Mouse (Mus musculus) megakaryocyte, embryonic 14.5 days (primary cell): Measurements from ENCODE around the gene Arhgef11. TPM values are rescaled to one million over a fixed set of nuclear protein-coding genes. Genes with fewer than 3 reads are reported as not detected.

Source experiments
- H3K27me3 ChIP-seq: replicated peaks from 2 replicates; pipeline ENCODE3; 2012; ENCODE audit warnings: inconsistent platforms
- H3K36me3 ChIP-seq: replicated peaks from 2 replicates; pipeline ENCODE3; 2012; ENCODE audit warnings: low read length, inconsistent platforms, mixed read lengths
- H3K4me1 ChIP-seq: 2 replicates; pipeline ENCODE4 v1.6.1; 2012; ENCODE audit warnings: inconsistent platforms
- H3K4me3 ChIP-seq: replicated peaks from 2 replicates; pipeline ENCODE3; 2012; ENCODE audit warnings: moderate library complexity, mild to moderate bottlenecking, inconsistent platforms
- H3K9me3 ChIP-seq: 2 replicates; pipeline ENCODE4 v1.6.1; 2012; ENCODE audit warnings: inconsistent platforms
- FLI1 ChIP-seq: IDR thresholded peaks from 2 replicates; pipeline ENCODE4 v1.6.1; 2012; ENCODE audit warnings: low read length, inconsistent platforms, mixed read lengths
- GATA1 ChIP-seq: IDR thresholded peaks from 3 replicates; pipeline ENCODE4 v1.6.1; 2012; ENCODE audit warnings: mixed read lengths, low read length, inconsistent platforms, borderline replicate concordance
- polyA plus RNA-seq: library from polyadenylated mRNA; stranded (reverse); fragments of >175 nt; gene quantifications from 2 replicates; pipeline ENCODE4 v1.2.3, GENCODE M21; 2012; ENCODE audit warnings: low replicate concordance; ENCODE audit not compliant: insufficient read depth

Gene Arhgef11
- polyA plus RNA-seq, 1 experiment: 1.4 TPM

- no peaks in the 10 kb centered on the region for H3K9me3 ChIP-seq
- no peak overlapping the region for H3K4me3 ChIP-seq
- H3K4me1 ChIP-seq: no peaks in the 10 kb centered on the region
- no peaks in the 10 kb centered on the region for H3K36me3 ChIP-seq
- TF ChIP-seq GATA1 (no peak), FLI1 (no peak)
- H3K27me3 ChIP-seq: no peaks in the 10 kb centered on the region
Measured at GRCm38 (mm10) chr3:87659692-87660429, 42.5 kb downstream of the Arhgef11 start.

- H3K4me1 ChIP-seq: no peaks in the 10 kb centered on the region
- no peaks in the 10 kb centered on the region for H3K36me3 ChIP-seq
- H3K27me3 ChIP-seq: no peaks in the 10 kb centered on the region
- H3K4me3 ChIP-seq: no peak overlapping the region
- H3K9me3 ChIP-seq: no peaks in the 10 kb centered on the region
- no peak for TF ChIP-seq GATA1
- TF ChIP-seq FLI1: no peak
Measured at GRCm38 (mm10) chr3:87660479-87660878, 43.1 kb downstream of the Arhgef11 start.

GRCm38 (mm10) chr3:87661291-87661690 lies 43.9 kb downstream of the Arhgef11 start:
- H3K4me1 ChIP-seq: no peaks in the 10 kb centered on the region
- 0 out of 2 replicates have a peak, but pooled peaks cover 4% of the 10 kb centered on the region for H3K9me3 ChIP-seq
- no peak for TF ChIP-seq GATA1
- H3K36me3 ChIP-seq: no peaks in the 10 kb centered on the region
- H3K27me3 ChIP-seq: no peaks in the 10 kb centered on the region
- H3K4me3 ChIP-seq: no peak overlapping the region

DNA sequence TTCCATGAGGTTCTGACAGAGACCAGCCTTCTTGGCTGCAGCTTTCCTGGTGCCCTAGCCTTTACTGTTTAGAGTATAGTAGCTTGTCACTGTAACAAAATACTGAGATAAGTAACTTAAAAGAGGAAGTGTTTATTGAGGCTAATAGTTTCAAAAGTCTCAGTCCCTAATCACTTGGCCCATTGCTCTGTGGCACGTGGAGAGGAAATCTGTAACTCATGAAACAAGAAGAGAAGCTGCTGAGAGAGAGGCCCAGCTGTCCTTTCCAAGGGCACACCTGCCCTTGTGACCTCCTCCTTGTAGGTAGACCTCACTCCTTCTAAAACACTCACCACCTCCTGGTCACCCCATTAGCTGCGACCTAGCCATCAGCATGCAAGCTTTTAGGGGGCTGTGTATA lies 101.2 kb downstream of the Arhgef11 start:
- Histone ChIP-seq H3K9me3 (no peaks in the 10 kb centered on the region), H3K4me1 (peaks cover 14% of the 10 kb centered on the region), H3K36me3 (peaks cover 7% of the 10 kb centered on the region), H3K27me3 (peaks cover 15% of the 10 kb centered on the region), H3K4me3 (no peak overlapping the region)
- TF ChIP-seq FLI1: no peak
- no peak for TF ChIP-seq GATA1

DNA sequence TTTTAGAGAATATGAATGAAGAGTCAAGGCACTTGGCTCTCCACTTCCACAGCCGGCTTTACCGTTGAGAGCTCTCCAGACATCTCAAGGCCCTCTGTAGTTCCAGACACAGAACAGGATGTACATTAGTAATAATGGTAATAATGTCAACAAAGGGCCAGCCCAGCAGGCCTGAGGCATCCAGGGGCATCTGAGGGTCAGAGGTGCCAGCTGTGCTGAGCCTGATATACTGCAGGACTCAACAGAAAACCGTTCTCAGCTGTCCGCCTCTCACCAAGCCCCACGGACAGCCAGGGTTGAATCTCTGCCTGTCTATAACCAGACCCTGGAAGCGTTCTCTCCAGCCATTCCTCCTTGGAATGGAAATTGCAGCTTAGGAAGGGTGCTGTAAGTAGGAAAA lies 107.2 kb downstream of the Arhgef11 start:
- H3K4me1 ChIP-seq: peaks cover 9% of the 10 kb centered on the region
- H3K9me3 ChIP-seq: peaks cover 6% of the 10 kb centered on the region; the same call in 1 of the 2 replicates
- H3K36me3 ChIP-seq: peaks cover 7% of the 10 kb centered on the region
- no peak for TF ChIP-seq FLI1
- TF ChIP-seq GATA1: no peak
- H3K27me3 ChIP-seq: peaks cover 19% of the 10 kb centered on the region
- H3K4me3 ChIP-seq: no peak overlapping the region

GRCm38 (mm10) chr3:87725396-87726160 lies 108.2 kb downstream of the Arhgef11 start:
- Histone ChIP-seq H3K9me3 (peaks cover 6% of the 10 kb centered on the region; the same call in 1 of the 2 replicates), H3K36me3 (peaks cover 7% of the 10 kb centered on the region), H3K27me3 (peaks cover 20% of the 10 kb centered on the region), H3K4me3 (no peak overlapping the region), H3K4me1 (peaks cover 12% of the 10 kb centered on the region)
- TF ChIP-seq FLI1 (no peak), GATA1 (no peak)

DNA sequence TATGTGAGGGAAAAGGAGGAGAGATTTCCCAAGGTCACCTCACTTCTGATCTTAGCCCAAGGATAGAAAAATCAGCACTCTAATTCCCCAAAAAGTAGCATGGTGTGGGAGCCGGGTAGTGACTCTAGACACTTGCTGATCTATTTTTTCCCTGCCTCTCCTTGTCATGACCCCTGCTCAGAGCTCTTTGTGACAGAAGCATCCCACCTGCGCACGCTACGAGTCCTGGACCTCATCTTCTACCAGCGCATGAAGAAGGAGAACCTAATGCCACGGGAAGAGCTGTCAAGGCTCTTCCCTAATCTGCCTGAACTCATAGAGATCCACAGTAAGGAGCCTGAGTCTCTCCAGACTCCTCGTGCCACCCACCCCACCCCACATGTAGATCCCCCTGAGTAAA lies 108.8 kb downstream of the Arhgef11 start:
- TF ChIP-seq GATA1 (no peak), FLI1 (no peak)
- peaks cover 12% of the 10 kb centered on the region for H3K4me1 ChIP-seq
- peaks cover 7% of the 10 kb centered on the region for H3K36me3 ChIP-seq
- H3K27me3 ChIP-seq: peaks cover 21% of the 10 kb centered on the region
- H3K9me3 ChIP-seq: peaks cover 6% of the 10 kb centered on the region; the same call in 1 of the 2 replicates
- H3K4me3 ChIP-seq: no peak overlapping the region

GRCm38 (mm10) chr3:87728696-87729095 lies 111.3 kb downstream of the Arhgef11 start:
- Histone ChIP-seq H3K27me3 (peaks cover 15% of the 10 kb centered on the region), H3K4me3 (no peak overlapping the region), H3K9me3 (peaks cover 6% of the 10 kb centered on the region; the same call in 1 of the 2 replicates), H3K36me3 (peaks cover 7% of the 10 kb centered on the region), H3K4me1 (peaks cover 17% of the 10 kb centered on the region)
- TF ChIP-seq FLI1: no peak
- TF ChIP-seq GATA1: no peak

DNA sequence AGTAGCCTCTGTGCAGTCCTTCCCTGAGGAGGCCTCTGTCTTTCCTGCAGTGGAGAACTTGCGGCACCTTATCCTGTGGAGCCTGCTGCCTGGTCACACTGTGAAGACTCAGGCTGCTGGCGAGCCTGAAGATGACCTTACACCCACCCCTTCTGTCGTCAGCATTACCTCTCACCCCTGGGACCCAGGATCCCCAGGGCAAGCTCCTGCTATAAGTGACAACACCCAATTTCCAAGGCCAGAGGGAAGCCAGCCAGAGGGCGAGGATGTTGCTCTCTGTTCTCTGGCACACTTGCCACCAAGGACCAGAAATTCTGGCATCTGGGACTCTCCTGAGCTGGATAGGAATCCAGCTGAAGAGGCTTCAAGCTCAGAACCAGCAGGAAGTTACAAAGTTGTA lies 115.7 kb downstream of the Arhgef11 start:
- TF ChIP-seq GATA1: no peak
- no peak for TF ChIP-seq FLI1
- Histone ChIP-seq H3K36me3 (peaks cover 30% of the 10 kb centered on the region), H3K4me3 (no peak overlapping the region), H3K27me3 (peaks cover 10% of the 10 kb centered on the region), H3K9me3 (no peaks in the 10 kb centered on the region), H3K4me1 (peaks cover 21% of the 10 kb centered on the region)
